Mouse (Mus musculus) CD4-positive, CD25-positive, alpha-beta regulatory T cell, adult 4 months (primary cell): ENCODE results near the gene Cdk7. TPM values are rescaled to one million over a fixed set of nuclear protein-coding genes. Genes with fewer than 3 reads are reported as not detected.

Experiments
- ATAC-seq: one replicate; pipeline ENCODE4 v1.8.0; 2017
- polyA plus RNA-seq, 2 experiments: library from polyadenylated mRNA; unstranded; fragments of 100-300 nt; shearing (Covaris generic); gene quantifications; one replicate each; pipeline ENCODE4 v1.2.1; 2017

The Cdk7 gene
- polyA plus RNA-seq, 2 experiments from 2014 or later: 82.6 to 87.1 TPM

GRCm38 (mm10) chr13:100725194-100725593 is 5.5 kb downstream of the Cdk7 start:
- no peak for ATAC-seq

GRCm38 (mm10) chr13:100724051-100724754 is 6.5 kb downstream of the Cdk7 start:
- ATAC-seq: no peak

GRCm38 (mm10) chr13:100721656-100722055 is 9.1 kb downstream of the Cdk7 start:
- ATAC-seq: no peak

GRCm38 (mm10) chr13:100715467-100715866 is 15.3 kb downstream of the Cdk7 start:
- no peak for ATAC-seq

GRCm38 (mm10) chr13:100706206-100706605 is 24.5 kb downstream of the Cdk7 start:
- no peak for ATAC-seq

GRCm38 (mm10) chr13:100703468-100703867 is 27.3 kb downstream of the Cdk7 start:
- no peak for ATAC-seq

GRCm38 (mm10) chr13:100698866-100699265 is 31.9 kb downstream of the Cdk7 start:
- ATAC-seq: no peak

- ATAC-seq: no peak
These were observed 33.2 kb downstream of the Cdk7 start for GRCm38 (mm10) chr13:100697541-100697940.

- no peak for ATAC-seq
These were observed 43.2 kb downstream of the Cdk7 start for GRCm38 (mm10) chr13:100687513-100687912.

GRCm38 (mm10) chr13:100684355-100684754 is 46.4 kb downstream of the Cdk7 start:
- peak; percentile 56 for ATAC-seq

GRCm38 (mm10) chr13:100682837-100683236 is 47.9 kb downstream of the Cdk7 start:
- ATAC-seq: no peak

- ATAC-seq: no peak
These were observed 49.1 kb downstream of the Cdk7 start for GRCm38 (mm10) chr13:100681615-100682014.

- no peak for ATAC-seq
These were observed 54.7 kb downstream of the Cdk7 start for GRCm38 (mm10) chr13:100675936-100676635.

- peak; percentile 48 for ATAC-seq
These were observed 60.5 kb downstream of the Cdk7 start for GRCm38 (mm10) chr13:100670181-100670741.

GRCm38 (mm10) chr13:100669291-100670022 is 61.3 kb downstream of the Cdk7 start, which contains the start of gene Ccdc125:
Ccdc125 (plus strand) TSS chr13:100669717.
- ATAC-seq: peak; percentile 76

- ATAC-seq: peak; percentile 88
These were observed 70.8 kb downstream of the Cdk7 start for GRCm38 (mm10) chr13:100659864-100660456.

GRCm38 (mm10) chr13:100658091-100658490 is 72.6 kb downstream of the Cdk7 start:
- ATAC-seq: no peak

Other genes starting within 250 kb of the Cdk7 start
- gene Gtf2h2, start 238.4 kb downstream of the Cdk7 start, polyA plus RNA-seq: 10 to 100 TPM; 59.2 to 59.8 TPM
- under 1 TPM; 0.69 to 0.82 TPM for gene Ocln, start 178.2 kb downstream of the Cdk7 start, polyA plus RNA-seq
- gene Marveld2, start 114.0 kb downstream of the Cdk7 start, polyA plus RNA-seq: 1 to 10 TPM; 4.5 to 8.1 TPM
- 100 to 1,000 TPM; 107 to 115 TPM for gene Ak6, start 80.0 kb downstream of the Cdk7 start, polyA plus RNA-seq
- 10 to 100 TPM; 23.8 to 25.8 TPM for gene Rad17, start 79.9 kb downstream of the Cdk7 start, polyA plus RNA-seq
- gene Taf9, start 79.4 kb downstream of the Cdk7 start, polyA plus RNA-seq: 10 to 100 TPM; 15.8 to 22.5 TPM
- gene Ccdc125, start 61.2 kb downstream of the Cdk7 start, polyA plus RNA-seq: 10 to 100 TPM; 24.4 to 25.0 TPM
- gene Mrps36, start 13.7 kb upstream of the Cdk7 start, polyA plus RNA-seq: 100 to 1,000 TPM in 1 of 2 experiments, 10 to 100 TPM in 1; 85.2 to 108 TPM
- 1 to 10 TPM; 2.8 to 4.6 TPM for gene Cenph, start 45.0 kb upstream of the Cdk7 start, polyA plus RNA-seq
- 10 to 100 TPM in 1 of 2 experiments, 1 to 10 TPM in 1; 9.1 to 22.6 TPM for gene Ccnb1, start 55.6 kb upstream of the Cdk7 start, polyA plus RNA-seq
- gene Slc30a5, start 102.5 kb upstream of the Cdk7 start, polyA plus RNA-seq: 10 to 100 TPM; 11.8 to 17.7 TPM